In genomic region chr9:53132826-53133225, GRCm38 (mm10) we compare ENCODE assay signal across 18 mouse cellular contexts.
"Had no signal": no experiment of that assay in that cellular context is flagged by ENCODE, and none has a peak within 500 bp of the region (broad histone marks: within the 10 kb centered on the region; RNA-seq: fewer than 3 reads in every experiment).

No protein-coding gene starts in this region.

- H3K4me3 ChIP-seq: limb, embryonic 12.5 days; limb, embryonic 15.5 days; megakaryocyte, embryonic 14.5 days; midbrain, embryonic 10.5 days; midbrain, embryonic 15.5 days had no signal

- H3K9ac ChIP-seq: limb, embryonic 12.5 days; limb, embryonic 15.5 days; liver, embryonic 14.5 days; liver, postnatal 0 days; lung, embryonic 14.5 days; midbrain, embryonic 15.5 days had no signal

- ATAC-seq: liver, postnatal 0 days; lung, postnatal 0 days; midbrain, embryonic 15.5 days had no signal

- H3K4me1 ChIP-seq: limb, embryonic 12.5 days; limb, embryonic 15.5 days; midbrain, embryonic 10.5 days; midbrain, embryonic 15.5 days had no signal

- H3K27ac ChIP-seq: limb, embryonic 12.5 days; limb, embryonic 15.5 days; liver, embryonic 14.5 days; midbrain, embryonic 10.5 days; midbrain, embryonic 15.5 days had no signal

- H3K4me2 ChIP-seq: limb, embryonic 12.5 days; limb, embryonic 15.5 days; liver, embryonic 11.5 days; lung, embryonic 14.5 days; midbrain, embryonic 15.5 days had no signal

- H3K9me3 ChIP-seq: limb, embryonic 12.5 days; limb, embryonic 15.5 days; megakaryocyte, embryonic 14.5 days; midbrain, embryonic 10.5 days; midbrain, embryonic 15.5 days had no signal

- H3K36me3 ChIP-seq: limb, embryonic 12.5 days; limb, embryonic 15.5 days; midbrain, embryonic 10.5 days; midbrain, embryonic 15.5 days had no signal

- H3K27me3 ChIP-seq: limb, embryonic 12.5 days; limb, embryonic 15.5 days; megakaryocyte, embryonic 14.5 days; midbrain, embryonic 15.5 days had no signal

- DNase-seq: kidney, adult 9 months; kidney, postnatal 14 days; kidney, postnatal 4 days; left cerebral cortex, postnatal 4 days; liver, postnatal 0 days; lung, embryonic 14.5 days; lung, postnatal 36 days; thymus, adult 18-20 months; thymus, postnatal 14 days; thymus, postnatal 4 days had no signal
